Mouse (Mus musculus) bone marrow, adult 2 months (tissue): ENCODE measurements at regions not wholly inside any gene's neighbourhood (a gene's known extent, or its start where the extent isn't known, plus 50 kb on each side); places are given as distances from the start of the nearest gene placed in this dataset.

Experiments
- H3K27ac ChIP-seq: fragments of 200-500 bp; 2 replicates; pipeline ENCODE4 v1.5.1; 2012; ENCODE audit warnings: low read depth, mild to moderate bottlenecking, control low read depth, inconsistent platforms, low read length; ENCODE audit not compliant: control insufficient read depth, poor library complexity, insufficient read depth
- H3K4me1 ChIP-seq: fragments of 200-500 bp; 2 replicates; pipeline ENCODE4 v1.6.1; 2011; ENCODE audit warnings: low read length; ENCODE audit not compliant: control insufficient read depth, insufficient read depth
- H3K4me3 ChIP-seq: fragments of 200-500 bp; replicated peaks from 2 replicates; pipeline ENCODE3; 2011; ENCODE audit warnings: mild to moderate bottlenecking, low read depth, low read length, control low read depth; ENCODE audit not compliant: control insufficient read depth
- CTCF ChIP-seq: fragments of 200-500 bp; IDR thresholded peaks from 2 replicates; pipeline ENCODE4 v1.5.1; 2011; ENCODE audit warnings: low read length, control low read depth; ENCODE audit not compliant: control insufficient read depth, insufficient read depth
- POLR2A ChIP-seq: fragments of 200-500 bp; IDR thresholded peaks from 2 replicates; pipeline ENCODE4 v1.6.1; 2011; ENCODE audit warnings: low read depth, mild to moderate bottlenecking, control low read depth, low read length, borderline replicate concordance; ENCODE audit not compliant: control insufficient read depth
- WGBS: fragments of 180-500 bp; shearing (Covaris S2); methylation state at CpG from one replicate; pipeline ENCODE4 v1.1.7; 2018; 5-methylcytosine and 5-hydroxymethylcytosine counted together

DNA sequence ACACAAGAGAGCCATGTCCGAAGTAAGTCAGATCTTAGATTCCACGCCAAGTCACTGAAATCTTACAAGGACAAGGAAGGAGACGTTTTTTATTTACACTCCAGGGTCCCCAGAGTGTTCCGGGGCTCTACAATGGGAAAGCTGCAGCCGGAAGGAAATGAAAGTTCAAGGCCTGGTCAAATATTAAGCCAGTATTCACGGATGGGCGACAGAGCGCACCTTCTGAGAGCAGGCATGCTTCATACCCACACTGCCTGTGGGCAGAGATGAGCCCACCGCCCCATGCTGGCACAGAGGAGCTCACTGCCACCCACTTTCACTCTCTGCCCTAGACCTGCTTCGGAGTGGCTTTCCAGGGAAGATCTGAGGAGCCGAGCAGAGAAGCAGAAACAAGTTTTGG lies 92.2 kb downstream of the Sox9 start:
- 81% methylated on average over 11 of the region's 11 CpGs for WGBS
- Histone ChIP-seq H3K4me3 (no peak overlapping the region), H3K27ac (no peak overlapping the region), H3K4me1 (no peaks in the 10 kb centered on the region)
- TF ChIP-seq POLR2A (no peak), CTCF (no peak)

DNA sequence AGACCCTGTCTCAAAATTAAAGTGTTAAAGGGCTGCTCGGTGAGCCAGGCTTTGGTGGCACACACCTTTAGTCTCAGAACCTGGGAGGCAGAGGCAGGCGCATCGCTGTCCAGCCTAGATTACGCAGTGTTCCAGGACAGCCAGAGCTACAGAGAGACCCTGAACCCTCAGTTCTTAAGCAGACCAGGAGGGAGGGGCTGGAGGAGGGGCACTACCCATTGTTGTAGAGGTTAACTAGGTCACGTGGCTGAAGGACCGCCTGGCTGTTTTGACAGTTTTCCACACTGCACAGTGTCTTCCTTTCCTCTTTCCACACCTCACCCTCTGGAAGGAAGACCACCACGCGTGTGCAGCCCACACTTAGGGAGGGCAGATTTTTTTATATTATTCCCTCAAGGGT lies 94.2 kb downstream of the Sox9 start:
- Histone ChIP-seq H3K4me3 (no peak overlapping the region), H3K4me1 (no peaks in the 10 kb centered on the region), H3K27ac (no peak overlapping the region)
- WGBS: 68% methylated on average over 8 of the region's 8 CpGs
- TF ChIP-seq POLR2A: no peak
- TF ChIP-seq CTCF: no peak

DNA sequence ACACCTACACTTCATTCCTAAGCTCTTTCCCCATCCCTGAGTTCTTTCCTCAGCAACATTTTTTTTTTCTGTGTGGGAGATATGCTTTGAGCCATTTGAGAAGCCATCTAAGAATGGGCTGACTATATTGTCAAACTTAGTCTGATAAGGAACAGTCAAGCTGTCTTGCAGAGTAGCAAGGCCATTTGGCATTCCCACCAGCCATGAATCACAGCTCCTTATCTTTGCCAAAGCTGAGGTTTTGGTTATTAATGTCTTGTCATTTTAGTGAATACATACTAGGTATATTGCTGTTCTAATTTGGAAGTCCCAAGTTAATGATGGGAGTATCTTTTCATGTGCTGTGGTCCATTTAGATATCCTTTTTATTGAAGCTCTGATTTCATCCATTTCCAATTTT lies 96.4 kb downstream of the Sox9 start:
- Histone ChIP-seq H3K27ac (no peak overlapping the region), H3K4me3 (no peak overlapping the region), H3K4me1 (no peaks in the 10 kb centered on the region)
- no peak for TF ChIP-seq CTCF
- no peak for TF ChIP-seq POLR2A

DNA sequence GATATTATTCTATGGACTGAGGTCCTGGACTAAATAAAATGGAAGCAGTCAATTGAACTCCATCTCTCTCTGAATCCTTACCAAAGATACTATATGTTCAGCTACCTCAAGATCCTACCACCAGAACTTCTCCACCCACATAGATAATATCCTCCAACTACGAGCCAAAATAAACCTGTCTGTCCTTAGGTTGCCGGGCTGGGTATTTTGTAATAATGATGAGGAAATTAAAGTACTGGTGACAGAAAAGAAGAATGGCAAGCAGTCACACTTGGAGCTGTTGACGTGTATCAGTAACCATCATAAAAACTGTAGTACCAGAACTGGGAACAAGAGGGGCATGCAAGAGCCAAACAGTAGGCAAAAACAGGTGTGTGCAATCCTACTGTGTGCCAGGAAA lies 98.7 kb downstream of the Sox9 start:
- H3K4me1 ChIP-seq: no peaks in the 10 kb centered on the region
- TF ChIP-seq CTCF: no peak
- no peak for TF ChIP-seq POLR2A
- no peak overlapping the region for H3K4me3 ChIP-seq
- 77% methylated on average over 3 of the region's 3 CpGs for WGBS
- H3K27ac ChIP-seq: no peak overlapping the region

DNA sequence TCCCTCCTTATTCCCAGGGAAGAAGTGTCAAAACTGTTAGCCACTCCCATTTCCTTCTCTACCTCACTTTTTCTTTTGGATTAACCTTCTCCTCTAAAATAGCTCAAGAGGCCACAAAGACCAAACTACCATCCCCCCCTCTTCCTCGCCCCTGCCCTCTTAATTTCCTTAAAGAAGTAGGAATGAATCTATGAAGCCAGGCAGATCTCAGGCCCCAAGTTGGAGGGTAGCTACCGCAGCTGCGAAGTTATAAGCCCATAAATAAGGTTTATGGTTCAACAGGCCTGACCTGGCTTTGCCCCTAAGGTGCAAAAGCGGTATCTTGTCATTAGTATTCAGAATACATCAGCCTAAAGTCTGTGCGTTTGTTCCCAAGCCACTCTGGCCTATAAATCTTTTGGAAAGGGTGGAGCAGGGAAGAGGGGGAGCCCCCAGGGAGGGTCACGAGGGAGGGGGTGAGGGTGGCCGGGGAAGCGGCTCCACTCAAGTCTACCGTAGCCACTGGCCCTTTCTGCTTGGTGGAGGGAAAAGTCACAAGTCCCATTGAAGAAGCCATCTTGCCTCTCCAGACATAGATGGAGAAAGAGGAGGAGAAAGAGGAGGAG lies 103.4 kb downstream of the Sox9 start:
- no peak overlapping the region for H3K4me3 ChIP-seq
- WGBS: 61% methylated on average over 9 of the region's 9 CpGs
- no peak overlapping the region for H3K27ac ChIP-seq
- H3K4me1 ChIP-seq: no peaks in the 10 kb centered on the region
- TF ChIP-seq POLR2A: no peak
- TF ChIP-seq CTCF: no peak

DNA sequence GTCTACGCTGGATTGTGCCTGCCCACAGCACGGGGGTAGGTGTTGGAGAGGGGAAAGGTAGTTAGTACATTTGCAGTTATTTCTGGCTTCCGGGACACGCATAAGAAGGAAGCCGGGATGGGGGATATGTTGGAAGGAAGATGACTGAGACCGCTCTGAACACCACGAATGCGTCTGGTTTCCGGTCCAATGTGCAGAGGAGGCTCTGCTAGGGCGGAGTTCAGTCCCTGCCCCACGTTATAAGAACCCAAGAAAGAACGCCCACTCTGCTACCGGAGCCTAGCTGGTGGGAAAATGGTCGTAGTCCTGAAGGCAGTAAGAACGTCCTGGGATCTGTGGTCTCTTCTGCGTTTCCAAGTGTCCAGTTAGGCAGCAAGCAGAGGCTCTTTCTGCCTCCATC lies 104.1 kb downstream of the Sox9 start:
- Histone ChIP-seq H3K4me3 (no peak overlapping the region), H3K27ac (no peak overlapping the region), H3K4me1 (no peaks in the 10 kb centered on the region)
- TF ChIP-seq POLR2A (no peak), CTCF (no peak)
- WGBS: 75% methylated on average over 16 of the region's 16 CpGs

DNA sequence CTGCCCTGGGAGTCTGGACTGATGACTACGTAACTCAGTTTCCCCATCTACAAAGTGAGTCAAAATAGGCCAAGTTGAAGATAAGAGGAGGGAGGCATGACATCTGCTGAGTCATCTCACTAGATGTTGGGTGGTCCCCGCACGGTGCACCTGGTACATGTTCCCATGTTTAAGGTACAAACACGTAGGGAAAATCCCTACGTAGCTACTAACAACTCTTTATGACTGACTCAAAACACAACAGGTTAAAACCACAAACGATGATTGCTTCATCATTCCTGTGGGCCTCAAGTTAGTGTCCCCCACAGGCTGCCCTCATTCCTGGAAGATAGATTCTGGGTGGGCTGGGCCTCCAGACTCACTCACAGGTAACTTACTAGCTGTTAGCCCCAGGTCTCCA lies 107.7 kb downstream of the Sox9 start:
- 84% methylated on average over 6 of the region's 6 CpGs for WGBS
- H3K4me3 ChIP-seq: no peak overlapping the region
- no peak overlapping the region for H3K27ac ChIP-seq
- H3K4me1 ChIP-seq: no peaks in the 10 kb centered on the region
- no peak for TF ChIP-seq CTCF
- TF ChIP-seq POLR2A: no peak

DNA sequence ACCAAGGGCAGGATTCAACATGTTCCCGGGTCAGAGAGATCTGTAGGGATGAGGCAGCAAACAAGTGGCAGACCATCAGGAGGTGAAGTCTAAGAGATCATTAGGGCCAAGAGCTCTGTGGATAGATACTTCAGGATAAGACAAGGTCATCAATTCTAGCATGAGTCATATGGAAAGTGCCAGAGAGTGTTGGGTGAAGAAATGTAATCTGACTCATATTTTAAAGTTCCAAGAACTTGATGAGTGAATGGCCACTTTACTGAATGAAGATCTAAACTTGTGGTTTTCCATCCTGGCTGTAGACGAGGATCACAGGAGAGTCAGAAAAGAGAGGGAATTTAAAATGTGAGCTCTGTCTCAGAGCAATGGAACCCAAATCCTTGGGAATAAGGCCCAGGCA lies 115.6 kb downstream of the Sox9 start:
- WGBS: 75% methylated on average over 2 of the region's 2 CpGs

DNA sequence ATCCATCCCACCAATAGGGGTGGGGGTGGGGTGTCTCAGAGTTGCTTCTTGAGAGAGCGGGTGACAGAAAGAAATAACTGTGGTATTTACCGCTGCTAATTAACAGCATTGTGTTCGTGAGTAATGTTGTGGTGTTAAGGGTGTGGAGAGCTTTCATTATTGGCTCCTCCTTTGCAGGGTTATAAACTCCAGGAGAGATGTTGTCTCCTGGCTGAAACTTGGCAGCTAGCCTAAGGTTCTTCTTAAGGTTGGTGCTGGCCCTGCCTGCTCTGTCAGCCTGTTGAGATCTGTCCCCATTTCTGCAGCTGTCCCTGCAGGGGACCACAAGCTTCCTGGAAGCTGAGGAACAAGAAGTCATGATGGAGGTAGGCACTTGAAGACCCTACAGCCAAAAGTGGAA lies 120.6 kb downstream of the Sox9 start:
- no peaks in the 10 kb centered on the region for H3K4me1 ChIP-seq
- TF ChIP-seq CTCF: no peak
- no peak for TF ChIP-seq POLR2A
- H3K4me3 ChIP-seq: no peak overlapping the region
- no peak overlapping the region for H3K27ac ChIP-seq
- 52% methylated on average over 3 of the region's 3 CpGs for WGBS

More for the DNA sequence above, 115.6 kb downstream of the Sox9 start:
- Histone ChIP-seq H3K27ac (no peak overlapping the region), H3K4me1 (no peaks in the 10 kb centered on the region), H3K4me3 (no peak overlapping the region)
- TF ChIP-seq CTCF (no peak), POLR2A (no peak)

DNA sequence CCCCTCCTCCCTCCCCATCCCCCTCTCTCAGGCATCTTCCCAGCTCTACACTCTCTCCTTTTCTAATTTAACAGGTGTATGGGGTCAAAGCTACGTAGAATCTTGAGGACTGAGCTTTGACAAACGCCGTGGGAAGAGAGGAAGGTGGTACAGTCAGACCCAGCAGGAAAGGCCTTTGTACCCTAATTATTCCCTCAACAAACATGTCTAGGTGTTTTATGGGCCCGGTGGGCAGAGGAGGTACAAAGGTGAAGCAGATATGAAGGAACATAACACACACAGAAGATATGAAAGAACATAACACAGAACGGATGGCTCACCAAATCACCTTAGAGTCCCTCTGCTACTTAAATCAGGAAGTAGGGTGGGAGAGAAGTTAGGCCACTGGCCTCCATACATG lies 128.3 kb downstream of the Sox9 start:
- TF ChIP-seq POLR2A (no peak), CTCF (no peak)
- H3K4me1 ChIP-seq: no peaks in the 10 kb centered on the region
- 69% methylated on average over 5 of the region's 5 CpGs for whole genome bisulfite sequencing
- H3K27ac ChIP-seq: no peak overlapping the region
- H3K4me3 ChIP-seq: no peak overlapping the region
